Mouse (Mus musculus) lung, postnatal 0 days (tissue): Measurements from ENCODE around the gene Sipa1l1.

Source experiments
- CTCF ChIP-seq: IDR thresholded peaks from 2 replicates; pipeline ENCODE4 v1.5.1; 2016; ENCODE audit warnings: antibody characterized with exemption, mild to moderate bottlenecking
- EP300 ChIP-seq: IDR thresholded peaks from 2 replicates; pipeline ENCODE4 v1.6.1; 2016; ENCODE audit warnings: antibody characterized with exemption, mild to moderate bottlenecking, control low read depth

GRCm38 (mm10) chr12:82448129-82448815 lies 279.2 kb downstream of the Sipa1l1 start:
- no peak for TF ChIP-seq CTCF
- TF ChIP-seq EP300, result no peak
